Mouse (Mus musculus) effector memory CD4-positive, alpha-beta T cell, adult 5 months (primary cell): ENCODE data around the gene 1700024P04Rik. TPM values are rescaled to one million over a fixed set of nuclear protein-coding genes. Genes with fewer than 3 reads are reported as not detected.

Source experiments
- polyA plus RNA-seq: library from polyadenylated mRNA; unstranded; fragments of 100-300 nt; shearing (Covaris generic); gene quantifications from one replicate; pipeline ENCODE4 v1.2.1, GENCODE M21; 2017

The 1700024P04Rik gene
- not detected for polyA plus RNA-seq

DNA sequence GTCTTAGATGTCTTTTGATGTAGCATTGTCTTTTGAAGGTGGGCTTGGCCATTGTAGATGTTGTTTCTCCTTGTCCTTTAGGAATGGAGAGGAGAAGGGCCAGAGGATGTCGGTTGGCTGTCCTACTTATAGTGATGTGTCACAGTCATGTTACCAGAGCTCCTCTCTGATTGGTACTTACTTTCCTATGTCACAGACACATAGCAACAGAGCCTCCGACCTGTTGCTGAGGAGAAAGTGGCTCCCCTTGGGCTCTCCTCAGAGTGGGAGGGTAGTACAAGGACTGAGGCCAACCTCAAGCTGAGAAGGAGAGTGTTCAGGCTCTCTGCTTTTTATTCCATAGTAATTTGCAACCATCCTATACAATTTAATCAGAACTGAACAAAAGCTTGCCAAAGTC lies at the start of gene 1700024P04Rik:
TSS of gene 1700024P04Rik (minus strand) at position 101 of the 400 bp plus-strand sequence.

Other genes with a start within 250 kb of the 1700024P04Rik start
- 69.6 TPM for gene Fcho2, start 169.1 kb downstream of the 1700024P04Rik start, polyA plus RNA-seq
- 73.8 TPM for gene Tnpo1, start 58.2 kb downstream of the 1700024P04Rik start, polyA plus RNA-seq
- not detected for gene Zfp366, start 200.3 kb upstream of the 1700024P04Rik start, polyA plus RNA-seq